Mouse (Mus musculus): ENCODE measurements at regions not wholly inside any gene's neighbourhood (a gene's known extent, or its start where the extent isn't known, plus 50 kb on each side); places are given as distances from the start of the nearest gene placed in this dataset.

GRCm38 (mm10) chr9:116276141-116276540 lies 101.0 kb upstream of the Tgfbr2 start:
- H3K4me3 ChIP-seq (replicated peaks; ENCODE audit: low read depth, low read length): no peak overlapping the region
- H3K27me3 ChIP-seq (ENCODE audit: insufficient read depth, low read length): no peaks in the 10 kb centered on the region
- no peak for TF ChIP-seq CTCF (IDR thresholded peaks at IDR 0.05; ENCODE audit: low read depth)
- no peaks in the 10 kb centered on the region for H3K36me3 ChIP-seq (ENCODE audit: insufficient read depth, low read length)
- H3K9ac ChIP-seq (ENCODE audit: low read depth, low read length): no peak overlapping the region
- H3K27ac ChIP-seq: no peak overlapping the region
- WGBS: 86% methylated on average over 2 of the region's 2 CpGs
- no peak overlapping the region for H3K4me2 ChIP-seq (ENCODE audit: low read length)
- DNase-seq (ENCODE audit: low spot score) (no peak), ATAC-seq (replicated peaks; ENCODE audit: low FRiP score, low read depth) (no peak)
- no peaks in the 10 kb centered on the region for H3K4me1 ChIP-seq (replicated peaks; ENCODE audit: insufficient read depth, low read length)
- no peaks in the 10 kb centered on the region for H3K9me3 ChIP-seq (replicated peaks; ENCODE audit: low read length)

GRCm38 (mm10) chr9:116272446-116272845 lies 97.3 kb upstream of the Tgfbr2 start:
- H3K27me3 ChIP-seq (ENCODE audit: insufficient read depth, low read length): no peaks in the 10 kb centered on the region
- H3K4me2 ChIP-seq (ENCODE audit: low read length): no peak overlapping the region
- H3K27ac ChIP-seq: no peak overlapping the region
- H3K9ac ChIP-seq (ENCODE audit: low read depth, low read length): no peak overlapping the region
- 77% methylated on average over 2 of the region's 2 CpGs for WGBS
- H3K4me3 ChIP-seq (replicated peaks; ENCODE audit: low read depth, low read length): no peak overlapping the region
- DNase-seq (ENCODE audit: low spot score): no peak
- no peaks in the 10 kb centered on the region for H3K36me3 ChIP-seq (ENCODE audit: insufficient read depth, low read length)
- no peaks in the 10 kb centered on the region for H3K4me1 ChIP-seq (replicated peaks; ENCODE audit: insufficient read depth, low read length)
- ATAC-seq (replicated peaks; ENCODE audit: low FRiP score, low read depth): no peak
- no peak for TF ChIP-seq CTCF (IDR thresholded peaks at IDR 0.05; ENCODE audit: low read depth)
- no peaks in the 10 kb centered on the region for H3K9me3 ChIP-seq (replicated peaks; ENCODE audit: low read length)

- ATAC-seq (replicated peaks; ENCODE audit: low FRiP score, low read depth) (no peak), DNase-seq (ENCODE audit: low spot score) (peak; percentile 14)
- no peak overlapping the region for H3K27ac ChIP-seq
- H3K27me3 ChIP-seq (ENCODE audit: insufficient read depth, low read length): no peaks in the 10 kb centered on the region
- H3K4me3 ChIP-seq (replicated peaks; ENCODE audit: low read depth, low read length): no peak overlapping the region
- H3K4me1 ChIP-seq (replicated peaks; ENCODE audit: insufficient read depth, low read length): no peaks in the 10 kb centered on the region
- WGBS: 72% methylated on average over 6 of the region's 6 CpGs
- TF ChIP-seq CTCF (IDR thresholded peaks at IDR 0.05; ENCODE audit: low read depth): no peak
- H3K36me3 ChIP-seq (ENCODE audit: insufficient read depth, low read length): no peaks in the 10 kb centered on the region
- no peak overlapping the region for H3K4me2 ChIP-seq (ENCODE audit: low read length)
- H3K9ac ChIP-seq (ENCODE audit: low read depth, low read length): no peak overlapping the region
- no peaks in the 10 kb centered on the region for H3K9me3 ChIP-seq (replicated peaks; ENCODE audit: low read length)
Observed at GRCm38 (mm10) chr9:116270417-116270828, 95.3 kb upstream of the Tgfbr2 start.

GRCm38 (mm10) chr9:116267411-116267810 lies 92.3 kb upstream of the Tgfbr2 start:
- Histone ChIP-seq H3K4me3 (replicated peaks; ENCODE audit: low read depth, low read length) (no peak overlapping the region), H3K9me3 (replicated peaks; ENCODE audit: low read length) (no peaks in the 10 kb centered on the region), H3K4me2 (ENCODE audit: low read length) (no peak overlapping the region), H3K27ac (no peak overlapping the region), H3K36me3 (ENCODE audit: insufficient read depth, low read length) (no peaks in the 10 kb centered on the region), H3K4me1 (replicated peaks; ENCODE audit: insufficient read depth, low read length) (no peaks in the 10 kb centered on the region), H3K27me3 (ENCODE audit: insufficient read depth, low read length) (no peaks in the 10 kb centered on the region), H3K9ac (ENCODE audit: low read depth, low read length) (no peak overlapping the region)
- 77% methylated on average over 4 of the region's 4 CpGs for WGBS
- ATAC-seq (replicated peaks; ENCODE audit: low FRiP score, low read depth): no peak
- TF ChIP-seq CTCF (IDR thresholded peaks at IDR 0.05; ENCODE audit: low read depth): no peak
- peak; percentile 39 for DNase-seq (ENCODE audit: low spot score)

- DNase-seq (ENCODE audit: low spot score): no peak
- H3K4me2 ChIP-seq (ENCODE audit: low read length): no peak overlapping the region
- H3K4me1 ChIP-seq (replicated peaks; ENCODE audit: insufficient read depth, low read length): no peaks in the 10 kb centered on the region
- H3K9ac ChIP-seq (ENCODE audit: low read depth, low read length): no peak overlapping the region
- no peak for TF ChIP-seq CTCF (IDR thresholded peaks at IDR 0.05; ENCODE audit: low read depth)
- no peaks in the 10 kb centered on the region for H3K36me3 ChIP-seq (ENCODE audit: insufficient read depth, low read length)
- H3K9me3 ChIP-seq (replicated peaks; ENCODE audit: low read length): no peaks in the 10 kb centered on the region
- H3K27ac ChIP-seq: no peak overlapping the region
- WGBS: 78% methylated on average over 7 of the region's 7 CpGs
- no peaks in the 10 kb centered on the region for H3K27me3 ChIP-seq (ENCODE audit: insufficient read depth, low read length)
- H3K4me3 ChIP-seq (replicated peaks; ENCODE audit: low read depth, low read length): no peak overlapping the region
- ATAC-seq (replicated peaks; ENCODE audit: low FRiP score, low read depth): no peak
Observed at GRCm38 (mm10) chr9:116263833-116264232, 88.7 kb upstream of the Tgfbr2 start.

GRCm38 (mm10) chr9:116259569-116259968 lies 84.4 kb upstream of the Tgfbr2 start:
- ATAC-seq (replicated peaks; ENCODE audit: low FRiP score, low read depth) (no peak), DNase-seq (ENCODE audit: low spot score) (no peak)
- Histone ChIP-seq H3K27ac (no peak overlapping the region), H3K9me3 (replicated peaks; ENCODE audit: low read length) (no peaks in the 10 kb centered on the region), H3K36me3 (ENCODE audit: insufficient read depth, low read length) (no peaks in the 10 kb centered on the region), H3K4me3 (replicated peaks; ENCODE audit: low read depth, low read length) (no peak overlapping the region), H3K9ac (ENCODE audit: low read depth, low read length) (no peak overlapping the region), H3K27me3 (ENCODE audit: insufficient read depth, low read length) (no peaks in the 10 kb centered on the region), H3K4me1 (replicated peaks; ENCODE audit: insufficient read depth, low read length) (no peaks in the 10 kb centered on the region), H3K4me2 (ENCODE audit: low read length) (no peak overlapping the region)
- 87% methylated on average over 10 of the region's 10 CpGs for WGBS
- TF ChIP-seq CTCF (IDR thresholded peaks at IDR 0.05; ENCODE audit: low read depth): no peak

GRCm38 (mm10) chr9:116253546-116253945 lies 78.4 kb upstream of the Tgfbr2 start:
- DNase-seq (ENCODE audit: low spot score) (peak; percentile 55), ATAC-seq (replicated peaks; ENCODE audit: low FRiP score, low read depth) (no peak; the same call in 1 of the 2 replicates)
- Histone ChIP-seq H3K4me1 (replicated peaks; ENCODE audit: insufficient read depth, low read length) (no peaks in the 10 kb centered on the region), H3K36me3 (ENCODE audit: insufficient read depth, low read length) (no peaks in the 10 kb centered on the region), H3K4me2 (ENCODE audit: low read length) (no peak overlapping the region; the same call in 1 of the 2 replicates), H3K27me3 (ENCODE audit: insufficient read depth, low read length) (no peaks in the 10 kb centered on the region), H3K4me3 (replicated peaks; ENCODE audit: low read depth, low read length) (no peak overlapping the region), H3K9me3 (replicated peaks; ENCODE audit: low read length) (peaks cover 3% of the 10 kb centered on the region; the same call in 1 of the 2 replicates), H3K27ac (no peak overlapping the region), H3K9ac (ENCODE audit: low read depth, low read length) (no peak overlapping the region; the same call in 1 of the 2 replicates)
- no peak for TF ChIP-seq CTCF (IDR thresholded peaks at IDR 0.05; ENCODE audit: low read depth)
- WGBS: 35% methylated on average over 15 of the region's 15 CpGs
